In the genomic region with DNA sequence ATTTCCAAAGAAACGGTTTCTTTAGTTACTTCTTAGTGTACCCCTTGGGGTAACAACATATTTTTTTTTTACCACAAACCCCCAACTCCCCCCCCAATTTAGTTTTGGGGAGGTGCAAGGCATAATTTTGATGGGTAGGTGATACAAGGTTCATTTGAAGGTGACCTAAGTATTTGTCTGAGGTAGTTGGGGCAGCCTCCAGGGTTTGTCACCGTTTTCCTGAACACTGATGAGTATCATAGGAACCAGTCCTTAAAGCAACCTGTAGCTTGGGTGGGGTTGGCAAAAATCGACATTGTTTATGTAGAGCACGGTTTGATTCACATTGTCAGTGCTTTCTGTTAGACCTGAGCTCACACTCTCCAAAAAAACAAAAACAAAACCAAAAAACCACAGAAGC, we compare ENCODE assay signal across 8 mouse cellular contexts. TPM values are rescaled to one million over a fixed set of nuclear protein-coding genes. Genes with fewer than 3 reads are reported as not detected.
DNase-seq lines count a peak whose midpoint lies in the region; ATAC-seq and TF ChIP-seq lines count a peak whose summit lies in the region.

No protein-coding gene starts in this region.

- H3K27ac ChIP-seq in kidney, postnatal 0 days: no peak overlapping the region
- no peak overlapping the region for H3K27ac ChIP-seq in embryonic facial prominence, embryonic 13.5 days
- H3K27ac ChIP-seq in intestine, embryonic 15.5 days: no peak overlapping the region
- H3K27ac ChIP-seq in neural tube, embryonic 12.5 days: no peak overlapping the region

- H3K4me3 ChIP-seq in kidney, postnatal 0 days (replicated peaks; ENCODE audit: low read depth, low read length): peak overlapping the region; percentile 98
- H3K4me3 ChIP-seq in embryonic facial prominence, embryonic 13.5 days: peak overlapping the region; percentile 82
- peak overlapping the region; percentile 90 for H3K4me3 ChIP-seq in intestine, embryonic 15.5 days (replicated peaks)
- no peak overlapping the region for H3K4me3 ChIP-seq in neural tube, embryonic 12.5 days

- intact Hi-C loops in gastrocnemius, postnatal 36 days (cut with DNase I): loop anchor here (2.0 kb wide), 1 partner anchor 81 kb away; the partner anchor contains the start of gene Zc3h15

- H3K4me2 ChIP-seq in kidney, postnatal 0 days (ENCODE audit: low read length): peak overlapping the region; percentile 78
- peak overlapping the region; percentile 71 for H3K4me2 ChIP-seq in embryonic facial prominence, embryonic 13.5 days
- peak overlapping the region; percentile 77 for H3K4me2 ChIP-seq in intestine, embryonic 15.5 days (replicated peaks)
- peak overlapping the region; percentile 80 for H3K4me2 ChIP-seq in neural tube, embryonic 12.5 days (replicated peaks)

- peaks cover 18% of the 10 kb centered on the region for H3K4me1 ChIP-seq in kidney, postnatal 0 days (replicated peaks; ENCODE audit: insufficient read depth, low read length)
- peaks cover 28% of the 10 kb centered on the region for H3K4me1 ChIP-seq in embryonic facial prominence, embryonic 13.5 days
- H3K4me1 ChIP-seq in intestine, embryonic 15.5 days (replicated peaks): 0 out of 2 replicates have a peak, but pooled peaks cover 12% of the 10 kb centered on the region
- peaks cover 14% of the 10 kb centered on the region; the same call in 1 of the 2 replicates for H3K4me1 ChIP-seq in neural tube, embryonic 12.5 days

- no peaks in the 10 kb centered on the region for H3K27me3 ChIP-seq in kidney, postnatal 0 days (ENCODE audit: insufficient read depth, low read length)
- H3K27me3 ChIP-seq in embryonic facial prominence, embryonic 13.5 days: no peaks in the 10 kb centered on the region
- H3K27me3 ChIP-seq in intestine, embryonic 15.5 days (replicated peaks): no peaks in the 10 kb centered on the region
- H3K27me3 ChIP-seq in neural tube, embryonic 12.5 days (replicated peaks): no peaks in the 10 kb centered on the region

- TF ChIP-seq CTCF in kidney, postnatal 0 days (IDR thresholded peaks at IDR 0.05; ENCODE audit: low read depth): no peak

- ATAC-seq in kidney, postnatal 0 days (replicated peaks; ENCODE audit: low FRiP score, low read depth): no peak
- ATAC-seq in embryonic facial prominence, embryonic 13.5 days (ENCODE audit: insufficient number of reproducible peaks, insufficient read depth, low FRiP score, low TSS enrichment, low read depth): no peak
- no peak for ATAC-seq in intestine, embryonic 15.5 days
- ATAC-seq in neural tube, embryonic 12.5 days (ENCODE audit: low FRiP score, low read depth): no peak

- H3K36me3 ChIP-seq in kidney, postnatal 0 days (ENCODE audit: insufficient read depth, low read length): 0 out of 2 replicates have a peak, but pooled peaks cover under 1% of the 10 kb centered on the region
- H3K36me3 ChIP-seq in embryonic facial prominence, embryonic 13.5 days: peaks cover 6% of the 10 kb centered on the region; the same call in 1 of the 2 replicates
- H3K36me3 ChIP-seq in intestine, embryonic 15.5 days: no peaks in the 10 kb centered on the region
- H3K36me3 ChIP-seq in neural tube, embryonic 12.5 days: no peaks in the 10 kb centered on the region

- WGBS in kidney, postnatal 0 days: 44% methylated on average over 4 of the region's 4 CpGs
- WGBS in embryonic facial prominence, embryonic 13.5 days: 42% methylated on average over 4 of the region's 4 CpGs
- 57% methylated on average over 4 of the region's 4 CpGs for WGBS in intestine, embryonic 15.5 days
- WGBS in neural tube, embryonic 12.5 days: 67% methylated on average over 4 of the region's 4 CpGs

- no peaks in the 10 kb centered on the region for H3K9me3 ChIP-seq in kidney, postnatal 0 days (replicated peaks; ENCODE audit: low read length)
- H3K9me3 ChIP-seq in embryonic facial prominence, embryonic 13.5 days: no peaks in the 10 kb centered on the region
- H3K9me3 ChIP-seq in intestine, embryonic 15.5 days: no peaks in the 10 kb centered on the region
- no peaks in the 10 kb centered on the region for H3K9me3 ChIP-seq in neural tube, embryonic 12.5 days

- DNase-seq in kidney, postnatal 0 days (ENCODE audit: low spot score): no peak
- no peak for DNase-seq in kidney, postnatal 14 days
- no peak for DNase-seq in adipocyte (ENCODE audit: low spot score)
- no peak for DNase-seq in gastrocnemius, postnatal 36 days
- no peak for DNase-seq in cerebellum, adult 9-11 months

- H3K9ac ChIP-seq in kidney, postnatal 0 days (ENCODE audit: low read depth, low read length): peak overlapping the region; percentile 95
- peak overlapping the region; percentile 96 for H3K9ac ChIP-seq in embryonic facial prominence, embryonic 13.5 days
- peak overlapping the region; percentile 93; the same call in 1 of the 2 replicates for H3K9ac ChIP-seq in intestine, embryonic 15.5 days
- no peak overlapping the region for H3K9ac ChIP-seq in neural tube, embryonic 12.5 days

RNA-seq across cellular contexts. Expression of gene Itgav, which starts 1.6 kb away (rescaled TPM):
- polyA plus RNA-seq in kidney, postnatal 0 days (2015; fragmentation: Nextera tagmentation; extraction: Ambion mirVana): 164 and 165 TPM in 2 replicates
- 79.6 and 92.9 TPM in 2 replicates for polyA plus RNA-seq in embryonic facial prominence, embryonic 13.5 days (2015; fragmentation: Nextera tagmentation; extraction: Ambion mirVana)
- polyA plus RNA-seq in intestine, embryonic 15.5 days (2015; fragmentation: Nextera tagmentation; extraction: Ambion mirVana): 61.3 and 76.7 TPM in 2 replicates
- 46.0 and 47.1 TPM in 2 replicates for polyA plus RNA-seq in neural tube, embryonic 12.5 days (2016; fragmentation: Nextera tagmentation; extraction: Ambion mirVana)
- 10 to 100 TPM; 39.4 to 48.9 TPM for total RNA-seq in gastrocnemius, postnatal 36 days (2021)
